Mouse (Mus musculus): ENCODE results near the gene Klra5.
"Not testable (repeated sequence)": the region's sequence is repeated elsewhere in the genome, so short reads cannot be mapped to it uniquely, and the experiment has no call there.

Gene Klra5

GRCm38 (mm10) chr6:129917476-129917946 is at the start of gene Klra5:
Gene Klra5, minus strand, starts transcription at chr6:129917650.
- not testable (repeated sequence) for DNase-seq (ENCODE audit: low spot score)

GRCm38 (mm10) chr6:129916996-129917395 is 454 bp downstream of the Klra5 start:
- no peak for DNase-seq (ENCODE audit: low spot score)

- DNase-seq (ENCODE audit: low spot score), result no peak
These were observed 34.9 kb downstream of the Klra5 start for GRCm38 (mm10) chr6:129882525-129882924.

- DNase-seq (ENCODE audit: low spot score), result no peak
These were observed 40.9 kb downstream of the Klra5 start, which contains the start of gene Klra17 for GRCm38 (mm10) chr6:129876549-129876948. Gene Klra17, minus strand, starts transcription at chr6:129876672.

- DNase-seq (ENCODE audit: low spot score), result not testable (repeated sequence)
These were observed 55.1 kb downstream of the Klra5 start, which contains the start of gene Gm17631 for GRCm38 (mm10) chr6:129862349-129862748. Gene Gm17631, plus strand, starts transcription at chr6:129862649.

All from c-Kit-positive CD71-positive TER-119-positive erythroid progenitor cells, embryonic 14.5 days (primary cell).